Mouse (Mus musculus) inflammation-experienced regulatory T-cells, adult 16 weeks (primary cell): ENCODE results near the gene Ube2d1. TPM values are rescaled to one million over a fixed set of nuclear protein-coding genes. Genes with fewer than 3 reads are reported as not detected.

Experiments
- polyA plus RNA-seq: library from polyadenylated mRNA; unstranded; fragments of 100-300 nt; shearing (Covaris generic); gene quantifications from one replicate; pipeline ENCODE4 v1.2.1, GENCODE M21; 2017

Gene Ube2d1
- polyA plus RNA-seq = 25.4 TPM

GRCm38 (mm10) chr10:71285126-71285580 is at the start of gene Ube2d1:
Ube2d1 (minus strand) TSS chr10:71285262.

GRCm38 (mm10) chr10:71238240-71238554 is 46.9 kb downstream of the Ube2d1 start, which contains the start of gene Tfam:
Tfam (minus strand) TSS chr10:71238280.

Other genes starting within 250 kb of the Ube2d1 start
- not detected for gene Bicc1, start 125.6 kb downstream of the Ube2d1 start, polyA plus RNA-seq
- gene Tfam, start 47.0 kb downstream of the Ube2d1 start, polyA plus RNA-seq = 131 TPM
- 43.0 TPM for gene Cisd1, start 59.7 kb upstream of the Ube2d1 start, polyA plus RNA-seq
- gene Ipmk, start 62.5 kb upstream of the Ube2d1 start, polyA plus RNA-seq = 3.5 TPM